Mouse (Mus musculus): Measurements from ENCODE around the gene Zfyve21. TPM values are rescaled to one million over a fixed set of nuclear protein-coding genes. Genes with fewer than 3 reads are reported as not detected.

The Zfyve21 gene
- 10 to 100 TPM; 11.2 to 18.5 (median 15.2) TPM for total RNA-seq (2022)

GRCm38 (mm10) chr12:111813766-111814617, at the start of gene Zfyve21, which contains the start of gene Xrcc3:
Zfyve21 (plus strand) TSS chr12:111814170.
Xrcc3 (minus strand) TSS chr12:111813873.
- peak; percentile 96 to 97 for DNase-seq (ENCODE audit: low spot score in 2 of 2)

GRCm38 (mm10) chr12:111766313-111767236, 47.4 kb upstream of the Zfyve21 start:
- no peak for DNase-seq (ENCODE audit: low spot score in 2 of 2)

- DNase-seq (ENCODE audit: low spot score in 2 of 2): no peak
These were observed 45.5 kb upstream of the Zfyve21 start for GRCm38 (mm10) chr12:111768322-111768928.

- DNase-seq (ENCODE audit: low spot score in 2 of 2): peak in 1 of 2 experiments; percentile 26
These were observed 44.7 kb upstream of the Zfyve21 start for GRCm38 (mm10) chr12:111769306-111769705.

- DNase-seq (ENCODE audit: low spot score in 2 of 2): no peak
These were observed 44.0 kb upstream of the Zfyve21 start for GRCm38 (mm10) chr12:111769816-111770577.

GRCm38 (mm10) chr12:111770651-111771050, 43.3 kb upstream of the Zfyve21 start:
- DNase-seq (ENCODE audit: low spot score in 2 of 2): no peak

GRCm38 (mm10) chr12:111774156-111774555, 39.8 kb upstream of the Zfyve21 start:
- no peak for DNase-seq (ENCODE audit: low spot score in 2 of 2)

GRCm38 (mm10) chr12:111774845-111775244, 39.1 kb upstream of the Zfyve21 start:
- DNase-seq (ENCODE audit: low spot score in 2 of 2): no peak

- DNase-seq (ENCODE audit: low spot score in 2 of 2): no peak
These were observed 36.1 kb upstream of the Zfyve21 start for GRCm38 (mm10) chr12:111777919-111778318.

- DNase-seq (ENCODE audit: low spot score in 2 of 2): no peak
These were observed 34.4 kb upstream of the Zfyve21 start for GRCm38 (mm10) chr12:111779544-111779943.

- DNase-seq (ENCODE audit: low spot score in 2 of 2): no peak
These were observed 28.8 kb upstream of the Zfyve21 start for GRCm38 (mm10) chr12:111785174-111785573.

- DNase-seq (ENCODE audit: low spot score in 2 of 2): no peak
These were observed 27.0 kb upstream of the Zfyve21 start for GRCm38 (mm10) chr12:111787015-111787414.

GRCm38 (mm10) chr12:111790090-111790489, 23.9 kb upstream of the Zfyve21 start:
- no peak for DNase-seq (ENCODE audit: low spot score in 2 of 2)

GRCm38 (mm10) chr12:111790631-111791030, 23.3 kb upstream of the Zfyve21 start:
- no peak for DNase-seq (ENCODE audit: low spot score in 2 of 2)

GRCm38 (mm10) chr12:111791474-111792104, 22.4 kb upstream of the Zfyve21 start:
- no peak for DNase-seq (ENCODE audit: low spot score in 2 of 2)

- peak; percentile 69 to 81 for DNase-seq (ENCODE audit: low spot score in 2 of 2)
These were observed 19.9 kb upstream of the Zfyve21 start for GRCm38 (mm10) chr12:111794102-111794501.

GRCm38 (mm10) chr12:111794526-111795179, 19.3 kb upstream of the Zfyve21 start:
- no peak for DNase-seq (ENCODE audit: low spot score in 2 of 2)

- no peak for DNase-seq (ENCODE audit: low spot score in 2 of 2)
These were observed 18.6 kb upstream of the Zfyve21 start for GRCm38 (mm10) chr12:111795180-111795895.

- no peak for DNase-seq (ENCODE audit: low spot score in 2 of 2)
These were observed 16.7 kb upstream of the Zfyve21 start for GRCm38 (mm10) chr12:111797251-111797650.
